Mouse (Mus musculus): Measurements from ENCODE around the gene Ctr9. TPM values are rescaled to one million over a fixed set of nuclear protein-coding genes. Genes with fewer than 3 reads are reported as not detected.

Ctr9 gene
- polyA plus RNA-seq, 1 experiment from 2014 or later, result 21.8 TPM

GRCm38 (mm10) chr7:110998887-110999827 is 29.6 kb upstream of the Ctr9 start:
- peak overlapping the region; percentile 25; the same call in 1 of the 2 replicates for H3K4me2 ChIP-seq
- peak; percentile 76 for ATAC-seq (ENCODE audit: insufficient read depth)
- H3K4me3 ChIP-seq (replicated peaks), result no peak overlapping the region
- H3K27ac ChIP-seq (replicated peaks), result peak overlapping the region; percentile 81
- WGBS (ENCODE audit: insufficient replicate concordance), result 29% methylated on average over 15 of the region's 15 CpGs
- H3K9ac ChIP-seq, result no peak overlapping the region
- H3K27me3 ChIP-seq, result no peaks in the 10 kb centered on the region
- H3K9me3 ChIP-seq (replicated peaks), result no peaks in the 10 kb centered on the region
- peaks cover 37% of the 10 kb centered on the region for H3K4me1 ChIP-seq (replicated peaks)
- H3K36me3 ChIP-seq (replicated peaks), result no peaks in the 10 kb centered on the region

- no peaks in the 10 kb centered on the region for H3K9me3 ChIP-seq (replicated peaks)
- no peaks in the 10 kb centered on the region for H3K27me3 ChIP-seq
- WGBS (ENCODE audit: insufficient replicate concordance), result 42% methylated on average over 3 of the region's 3 CpGs
- peak; percentile 96 for ATAC-seq (ENCODE audit: insufficient read depth)
- peak overlapping the region; percentile 48 for H3K4me2 ChIP-seq
- 0 out of 2 replicates have a peak overlapping the region, but pooled peaks have one; percentile 4 for H3K4me3 ChIP-seq (replicated peaks)
- no peaks in the 10 kb centered on the region for H3K36me3 ChIP-seq (replicated peaks)
- H3K27ac ChIP-seq (replicated peaks), result peak overlapping the region; percentile 85
- peaks cover 38% of the 10 kb centered on the region for H3K4me1 ChIP-seq (replicated peaks)
- peak overlapping the region; percentile 4; the same call in 1 of the 2 replicates for H3K9ac ChIP-seq
These were observed 24.5 kb upstream of the Ctr9 start for GRCm38 (mm10) chr7:111004136-111004840.

GRCm38 (mm10) chr7:111014039-111014605 is 14.6 kb upstream of the Ctr9 start:
- 42% methylated on average over 7 of the region's 7 CpGs for WGBS (ENCODE audit: insufficient replicate concordance)
- H3K36me3 ChIP-seq (replicated peaks), result no peaks in the 10 kb centered on the region
- peaks cover 14% of the 10 kb centered on the region for H3K4me1 ChIP-seq (replicated peaks)
- 0 out of 2 replicates have a peak overlapping the region, but pooled peaks have one; percentile 14 for H3K27ac ChIP-seq (replicated peaks)
- H3K9me3 ChIP-seq (replicated peaks), result no peaks in the 10 kb centered on the region
- H3K4me2 ChIP-seq, result no peak overlapping the region
- no peak overlapping the region for H3K9ac ChIP-seq
- ATAC-seq (ENCODE audit: insufficient read depth), result no peak
- 0 out of 2 replicates have a peak, but pooled peaks cover 4% of the 10 kb centered on the region for H3K27me3 ChIP-seq
- no peak overlapping the region for H3K4me3 ChIP-seq (replicated peaks)

- no peak overlapping the region for H3K4me2 ChIP-seq
- ATAC-seq (ENCODE audit: insufficient read depth), result peak; percentile 71
- no peak overlapping the region for H3K9ac ChIP-seq
- H3K9me3 ChIP-seq (replicated peaks), result no peaks in the 10 kb centered on the region
- 0 out of 2 replicates have a peak, but pooled peaks cover 4% of the 10 kb centered on the region for H3K27me3 ChIP-seq
- no peak overlapping the region for H3K4me3 ChIP-seq (replicated peaks)
- H3K27ac ChIP-seq (replicated peaks), result no peak overlapping the region
- no peaks in the 10 kb centered on the region for H3K36me3 ChIP-seq (replicated peaks)
- H3K4me1 ChIP-seq (replicated peaks), result peaks cover 17% of the 10 kb centered on the region
- 10% methylated on average over 5 of the region's 5 CpGs for WGBS (ENCODE audit: insufficient replicate concordance)
These were observed 13.9 kb upstream of the Ctr9 start for GRCm38 (mm10) chr7:111014893-111015292.

- Histone ChIP-seq H3K27ac (replicated peaks) (no peak overlapping the region), H3K4me3 (replicated peaks) (no peak overlapping the region), H3K4me1 (replicated peaks) (peaks cover 17% of the 10 kb centered on the region), H3K9ac (no peak overlapping the region), H3K4me2 (no peak overlapping the region), H3K9me3 (replicated peaks) (no peaks in the 10 kb centered on the region), H3K27me3 (0 out of 2 replicates have a peak, but pooled peaks cover 4% of the 10 kb centered on the region), H3K36me3 (replicated peaks) (no peaks in the 10 kb centered on the region)
- WGBS (ENCODE audit: insufficient replicate concordance), result 63% methylated on average over 5 of the region's 5 CpGs
- ATAC-seq (ENCODE audit: insufficient read depth), result no peak
These were observed 13.0 kb upstream of the Ctr9 start for GRCm38 (mm10) chr7:111015731-111016130.

GRCm38 (mm10) chr7:111016921-111017320 is 11.8 kb upstream of the Ctr9 start:
- no peak overlapping the region for H3K4me2 ChIP-seq
- H3K4me1 ChIP-seq (replicated peaks), result peaks cover 17% of the 10 kb centered on the region
- H3K27me3 ChIP-seq, result 0 out of 2 replicates have a peak, but pooled peaks cover 4% of the 10 kb centered on the region
- H3K9me3 ChIP-seq (replicated peaks), result no peaks in the 10 kb centered on the region
- no peak overlapping the region for H3K4me3 ChIP-seq (replicated peaks)
- H3K27ac ChIP-seq (replicated peaks), result no peak overlapping the region
- H3K9ac ChIP-seq, result no peak overlapping the region
- ATAC-seq (ENCODE audit: insufficient read depth), result no peak
- H3K36me3 ChIP-seq (replicated peaks), result no peaks in the 10 kb centered on the region
- 57% methylated on average over 3 of the region's 3 CpGs for WGBS (ENCODE audit: insufficient replicate concordance)

GRCm38 (mm10) chr7:111020814-111021213 is 7.9 kb upstream of the Ctr9 start:
- no peak for ATAC-seq (ENCODE audit: insufficient read depth)
- peaks cover 16% of the 10 kb centered on the region; the same call in 1 of the 2 replicates for H3K4me1 ChIP-seq (replicated peaks)
- H3K4me2 ChIP-seq, result no peak overlapping the region
- no peaks in the 10 kb centered on the region for H3K36me3 ChIP-seq (replicated peaks)
- no peak overlapping the region for H3K9ac ChIP-seq
- H3K9me3 ChIP-seq (replicated peaks), result no peaks in the 10 kb centered on the region
- no peak overlapping the region for H3K27ac ChIP-seq (replicated peaks)
- WGBS (ENCODE audit: insufficient replicate concordance), result 68% methylated on average over 4 of the region's 4 CpGs
- H3K27me3 ChIP-seq, result 0 out of 2 replicates have a peak, but pooled peaks cover 4% of the 10 kb centered on the region
- H3K4me3 ChIP-seq (replicated peaks), result no peak overlapping the region

GRCm38 (mm10) chr7:111024068-111024594 is 4.6 kb upstream of the Ctr9 start:
- H3K36me3 ChIP-seq (replicated peaks), result no peaks in the 10 kb centered on the region
- H3K27me3 ChIP-seq, result no peaks in the 10 kb centered on the region
- H3K4me2 ChIP-seq, result peak overlapping the region; percentile 42
- peak; percentile 37 for ATAC-seq (ENCODE audit: insufficient read depth)
- no peaks in the 10 kb centered on the region for H3K9me3 ChIP-seq (replicated peaks)
- peak overlapping the region; percentile 71 for H3K27ac ChIP-seq (replicated peaks)
- H3K9ac ChIP-seq, result no peak overlapping the region
- H3K4me1 ChIP-seq (replicated peaks), result peaks cover 25% of the 10 kb centered on the region
- H3K4me3 ChIP-seq (replicated peaks), result no peak overlapping the region
- 41% methylated on average over 8 of the region's 8 CpGs for WGBS (ENCODE audit: insufficient replicate concordance)

GRCm38 (mm10) chr7:111024912-111025311 is 3.8 kb upstream of the Ctr9 start:
- Histone ChIP-seq H3K9me3 (replicated peaks) (no peaks in the 10 kb centered on the region), H3K4me3 (replicated peaks) (no peak overlapping the region), H3K4me1 (replicated peaks) (peaks cover 27% of the 10 kb centered on the region), H3K27me3 (no peaks in the 10 kb centered on the region), H3K36me3 (replicated peaks) (no peaks in the 10 kb centered on the region), H3K4me2 (peak overlapping the region; percentile 42; the same call in 1 of the 2 replicates), H3K9ac (no peak overlapping the region), H3K27ac (replicated peaks) (peak overlapping the region; percentile 71)
- no peak for ATAC-seq (ENCODE audit: insufficient read depth)
- WGBS (ENCODE audit: insufficient replicate concordance), result 43% methylated on average over 4 of the region's 4 CpGs

GRCm38 (mm10) chr7:111029046-111029553 is 349 bp downstream of the Ctr9 start:
- Histone ChIP-seq H3K36me3 (replicated peaks) (peaks cover 28% of the 10 kb centered on the region), H3K9me3 (replicated peaks) (no peaks in the 10 kb centered on the region), H3K4me1 (replicated peaks) (peaks cover 31% of the 10 kb centered on the region), H3K27me3 (no peaks in the 10 kb centered on the region), H3K4me2 (peak overlapping the region; percentile 79), H3K4me3 (replicated peaks) (peak overlapping the region; percentile 80), H3K9ac (peak overlapping the region; percentile 77), H3K27ac (replicated peaks) (peak overlapping the region; percentile 96)
- WGBS (ENCODE audit: insufficient replicate concordance), result under 1% methylated on average over 29 of the region's 29 CpGs
- peak; percentile 29 for ATAC-seq (ENCODE audit: insufficient read depth)

All from liver, embryonic 15.5 days (tissue).